Mouse (Mus musculus) right cerebral cortex, postnatal 25 days (tissue): ENCODE results near the gene Islr2.

Experiments used
- DNase-seq: peaks from one replicate; pipeline ENCODE4 v3.0.0; 2022

Islr2 gene

DNA sequence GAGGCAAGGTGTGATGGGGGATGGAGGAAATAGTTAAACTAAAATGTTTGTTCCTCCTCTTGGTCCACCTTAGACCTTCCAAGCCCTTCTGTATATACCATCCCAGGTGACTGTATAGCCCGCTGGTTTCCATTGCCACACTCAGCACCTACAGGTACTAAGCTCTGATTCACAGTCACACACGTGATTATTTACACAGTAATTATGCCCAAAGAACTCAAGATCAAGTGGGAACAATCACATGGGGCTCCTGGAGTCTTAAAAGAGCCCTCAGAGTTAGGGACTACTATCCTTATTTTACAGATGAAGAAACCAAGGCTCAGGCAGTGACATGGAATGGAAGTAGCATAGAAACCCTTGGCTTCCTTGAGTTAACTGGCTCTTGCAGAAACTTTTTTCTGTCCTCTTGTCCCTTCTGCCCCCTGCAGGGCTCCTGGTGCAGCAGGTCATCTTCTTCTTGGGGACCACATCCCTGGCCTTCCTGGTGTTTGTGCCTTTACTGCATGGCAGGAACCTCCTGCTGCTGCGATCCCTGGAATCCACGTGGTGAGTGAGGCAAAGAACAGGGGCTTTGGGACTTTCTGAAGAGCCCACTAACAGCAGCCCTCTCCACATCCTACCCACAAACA is 53.3 kb downstream of the Islr2 start:
- DNase-seq: no peak

DNA sequence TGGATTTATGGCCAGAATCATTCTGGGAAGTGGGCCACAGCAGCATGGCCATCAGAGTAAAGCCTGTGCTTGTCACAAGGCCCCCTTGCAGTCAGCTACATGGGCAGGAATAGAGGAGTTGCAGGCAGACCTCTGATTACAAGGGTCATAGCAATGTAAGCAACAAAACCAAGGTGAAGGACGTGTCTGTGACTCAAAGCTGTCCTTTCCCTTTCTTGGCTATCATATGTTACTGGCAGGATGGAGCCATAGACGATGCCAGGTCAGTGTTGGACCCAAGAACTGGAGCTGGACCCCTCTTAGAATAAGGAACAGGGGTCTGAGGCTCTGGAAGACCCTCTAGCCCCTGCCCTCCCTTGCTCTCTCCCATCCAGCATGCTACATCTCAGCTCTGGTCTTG is 55.3 kb downstream of the Islr2 start:
- DNase-seq: no peak
